Mouse (Mus musculus): ENCODE results near the gene Rtl5. TPM values are rescaled to one million over a fixed set of nuclear protein-coding genes. Genes with fewer than 3 reads are reported as not detected.

Gene Rtl5
- polyA plus RNA-seq, 1 experiment from 2014 or later: 1.2 TPM

- ATAC-seq (ENCODE audit: insufficient read depth) (no peak), DNase-seq (no peak)
- no peak overlapping the region for H3K9ac ChIP-seq
- no peak for TF ChIP-seq CTCF (IDR thresholded peaks at IDR 0.05; ENCODE audit: low read depth)
- H3K27ac ChIP-seq (ENCODE audit: low read depth): no peak overlapping the region
- WGBS: 78% methylated on average over 2 of the region's 2 CpGs
- no peaks in the 10 kb centered on the region; the same call in 1 of the 2 replicates for H3K27me3 ChIP-seq (ENCODE audit: insufficient read depth, low read length)
- no peaks in the 10 kb centered on the region for H3K4me1 ChIP-seq (ENCODE audit: insufficient read depth)
- no peak overlapping the region for H3K4me2 ChIP-seq
- H3K9me3 ChIP-seq (ENCODE audit: low read depth, low read length): no peaks in the 10 kb centered on the region
- H3K36me3 ChIP-seq (ENCODE audit: insufficient read depth): no peaks in the 10 kb centered on the region
- H3K4me3 ChIP-seq (ENCODE audit: low read depth, low read length): no peak overlapping the region
These were observed 17.7 kb downstream of the Rtl5 start for GRCm38 (mm10) chrX:102053371-102053770.

DNA sequence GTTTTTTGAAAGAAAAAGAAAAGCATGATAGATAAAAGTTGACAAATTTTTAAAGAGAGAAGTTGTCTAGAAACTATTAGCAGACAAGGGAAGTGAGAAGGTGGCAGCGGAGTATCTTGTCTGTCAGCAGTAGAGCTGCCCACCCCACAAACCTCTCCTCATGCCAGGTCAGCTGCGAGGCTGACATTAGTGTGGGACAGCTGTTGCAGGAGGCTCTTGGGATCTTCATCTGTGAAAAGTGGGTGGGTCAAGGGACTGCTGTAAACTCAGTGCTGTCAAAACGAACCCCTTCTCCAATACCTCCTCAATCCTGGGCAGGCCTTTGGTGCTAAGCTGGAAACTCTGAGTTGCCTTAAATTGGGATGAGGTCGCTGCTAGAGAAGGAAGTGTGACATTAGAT is 19.9 kb downstream of the Rtl5 start:
- no peak for ATAC-seq (ENCODE audit: insufficient read depth)
- H3K9ac ChIP-seq: no peak overlapping the region
- no peaks in the 10 kb centered on the region; the same call in 1 of the 2 replicates for H3K27me3 ChIP-seq (ENCODE audit: insufficient read depth, low read length)
- TF ChIP-seq CTCF (IDR thresholded peaks at IDR 0.05; ENCODE audit: low read depth): no peak
- H3K9me3 ChIP-seq (ENCODE audit: low read depth, low read length): no peaks in the 10 kb centered on the region
- WGBS: 67% methylated on average over 4 of the region's 4 CpGs
- no peaks in the 10 kb centered on the region for H3K36me3 ChIP-seq (ENCODE audit: insufficient read depth)
- H3K4me1 ChIP-seq (ENCODE audit: insufficient read depth): no peaks in the 10 kb centered on the region
- no peak for DNase-seq
- H3K4me3 ChIP-seq (ENCODE audit: low read depth, low read length): no peak overlapping the region
- no peak overlapping the region for H3K27ac ChIP-seq (ENCODE audit: low read depth)
- H3K4me2 ChIP-seq: no peak overlapping the region

GRCm38 (mm10) chrX:102050552-102050951 is 20.6 kb downstream of the Rtl5 start:
- H3K36me3 ChIP-seq (ENCODE audit: insufficient read depth): no peaks in the 10 kb centered on the region
- ATAC-seq (ENCODE audit: insufficient read depth) (no peak), DNase-seq (no peak)
- 67% methylated on average over 6 of the region's 6 CpGs for WGBS
- no peak overlapping the region for H3K27ac ChIP-seq (ENCODE audit: low read depth)
- TF ChIP-seq CTCF (IDR thresholded peaks at IDR 0.05; ENCODE audit: low read depth): no peak
- no peaks in the 10 kb centered on the region; the same call in 1 of the 2 replicates for H3K27me3 ChIP-seq (ENCODE audit: insufficient read depth, low read length)
- H3K4me2 ChIP-seq: no peak overlapping the region
- H3K9ac ChIP-seq: no peak overlapping the region
- H3K4me3 ChIP-seq (ENCODE audit: low read depth, low read length): no peak overlapping the region
- no peaks in the 10 kb centered on the region for H3K9me3 ChIP-seq (ENCODE audit: low read depth, low read length)
- H3K4me1 ChIP-seq (ENCODE audit: insufficient read depth): no peaks in the 10 kb centered on the region

DNA sequence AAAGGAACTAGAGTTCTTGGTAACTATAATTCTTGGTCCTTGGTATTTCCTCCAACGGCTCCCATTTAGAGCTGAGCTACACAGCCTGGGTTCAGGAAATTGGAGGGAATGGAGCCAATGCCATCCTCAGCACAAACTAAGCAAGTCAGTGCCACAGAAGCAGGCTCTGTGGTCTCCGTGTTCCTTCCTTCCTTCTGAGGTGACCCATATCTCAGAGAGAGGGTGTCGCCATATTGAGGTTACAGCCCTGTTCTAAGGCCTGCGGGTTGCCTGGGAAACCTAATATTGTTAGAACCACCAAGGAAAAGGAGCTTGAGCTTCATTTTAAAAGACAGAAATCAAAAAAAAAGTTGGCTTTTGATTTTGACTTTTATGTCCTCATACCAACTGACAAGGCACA is 28.7 kb downstream of the Rtl5 start:
- no peaks in the 10 kb centered on the region for H3K9me3 ChIP-seq (ENCODE audit: low read depth, low read length)
- no peaks in the 10 kb centered on the region for H3K27me3 ChIP-seq (ENCODE audit: insufficient read depth, low read length)
- ATAC-seq (ENCODE audit: insufficient read depth) (no peak), DNase-seq (no peak)
- no peaks in the 10 kb centered on the region for H3K36me3 ChIP-seq (ENCODE audit: insufficient read depth)
- no peak overlapping the region for H3K9ac ChIP-seq
- H3K4me1 ChIP-seq (ENCODE audit: insufficient read depth): no peaks in the 10 kb centered on the region
- no peak overlapping the region for H3K27ac ChIP-seq (ENCODE audit: low read depth)
- TF ChIP-seq CTCF (IDR thresholded peaks at IDR 0.05; ENCODE audit: low read depth): no peak
- no peak overlapping the region for H3K4me2 ChIP-seq
- no peak overlapping the region for H3K4me3 ChIP-seq (ENCODE audit: low read depth, low read length)
- 80% methylated on average over 4 of the region's 4 CpGs for WGBS

DNA sequence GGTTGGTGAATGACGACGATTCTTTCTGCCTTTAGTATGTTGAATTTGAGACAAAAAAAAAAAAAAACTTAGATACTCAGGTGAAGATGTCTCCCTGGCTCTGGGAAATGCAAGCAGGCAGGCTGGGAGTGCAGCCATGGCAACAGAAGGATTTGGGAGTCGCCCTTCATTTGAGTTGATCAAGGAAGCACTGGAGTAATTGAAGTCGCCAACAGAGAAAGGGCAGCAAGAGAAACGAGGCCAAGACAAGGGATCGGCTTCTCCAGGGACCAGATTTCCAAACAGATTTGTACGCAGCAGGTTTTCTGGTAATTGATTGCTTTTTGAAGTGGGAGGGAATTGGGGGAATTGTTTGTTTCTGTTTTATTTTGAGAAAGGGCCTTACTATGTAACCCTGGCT is 29.5 kb downstream of the Rtl5 start:
- no peak for ATAC-seq (ENCODE audit: insufficient read depth)
- no peak for TF ChIP-seq CTCF (IDR thresholded peaks at IDR 0.05; ENCODE audit: low read depth)
- Histone ChIP-seq H3K4me1 (ENCODE audit: insufficient read depth) (no peaks in the 10 kb centered on the region), H3K4me2 (no peak overlapping the region), H3K9ac (no peak overlapping the region), H3K36me3 (ENCODE audit: insufficient read depth) (no peaks in the 10 kb centered on the region), H3K9me3 (ENCODE audit: low read depth, low read length) (no peaks in the 10 kb centered on the region), H3K4me3 (ENCODE audit: low read depth, low read length) (no peak overlapping the region), H3K27me3 (ENCODE audit: insufficient read depth, low read length) (no peaks in the 10 kb centered on the region), H3K27ac (ENCODE audit: low read depth) (no peak overlapping the region)
- DNase-seq: no peak
- 63% methylated on average over 7 of the region's 7 CpGs for WGBS

GRCm38 (mm10) chrX:102037506-102037905 is 33.6 kb downstream of the Rtl5 start:
- ATAC-seq (ENCODE audit: insufficient read depth) (peak; percentile 44; the same call in 1 of the 2 replicates), DNase-seq (peak; percentile 52)
- Histone ChIP-seq H3K4me1 (ENCODE audit: insufficient read depth) (no peaks in the 10 kb centered on the region), H3K9ac (no peak overlapping the region), H3K9me3 (ENCODE audit: low read depth, low read length) (no peaks in the 10 kb centered on the region), H3K4me3 (ENCODE audit: low read depth, low read length) (no peak overlapping the region), H3K27me3 (ENCODE audit: insufficient read depth, low read length) (no peaks in the 10 kb centered on the region), H3K36me3 (ENCODE audit: insufficient read depth) (no peaks in the 10 kb centered on the region), H3K27ac (ENCODE audit: low read depth) (no peak overlapping the region), H3K4me2 (no peak overlapping the region)
- TF ChIP-seq CTCF (IDR thresholded peaks at IDR 0.05; ENCODE audit: low read depth): no peak
- 56% methylated on average over 2 of the region's 2 CpGs for WGBS

GRCm38 (mm10) chrX:102036866-102037361 is 34.2 kb downstream of the Rtl5 start:
- Histone ChIP-seq H3K4me3 (ENCODE audit: low read depth, low read length) (no peak overlapping the region), H3K27me3 (ENCODE audit: insufficient read depth, low read length) (no peaks in the 10 kb centered on the region), H3K9ac (no peak overlapping the region), H3K9me3 (ENCODE audit: low read depth, low read length) (no peaks in the 10 kb centered on the region), H3K4me1 (ENCODE audit: insufficient read depth) (no peaks in the 10 kb centered on the region), H3K36me3 (ENCODE audit: insufficient read depth) (no peaks in the 10 kb centered on the region), H3K4me2 (no peak overlapping the region), H3K27ac (ENCODE audit: low read depth) (no peak overlapping the region)
- ATAC-seq (ENCODE audit: insufficient read depth) (0 out of 2 replicates have a peak, but pooled peaks have one; percentile 14), DNase-seq (no peak)
- 81% methylated on average over 3 of the region's 3 CpGs for WGBS
- no peak for TF ChIP-seq CTCF (IDR thresholded peaks at IDR 0.05; ENCODE audit: low read depth)

DNA sequence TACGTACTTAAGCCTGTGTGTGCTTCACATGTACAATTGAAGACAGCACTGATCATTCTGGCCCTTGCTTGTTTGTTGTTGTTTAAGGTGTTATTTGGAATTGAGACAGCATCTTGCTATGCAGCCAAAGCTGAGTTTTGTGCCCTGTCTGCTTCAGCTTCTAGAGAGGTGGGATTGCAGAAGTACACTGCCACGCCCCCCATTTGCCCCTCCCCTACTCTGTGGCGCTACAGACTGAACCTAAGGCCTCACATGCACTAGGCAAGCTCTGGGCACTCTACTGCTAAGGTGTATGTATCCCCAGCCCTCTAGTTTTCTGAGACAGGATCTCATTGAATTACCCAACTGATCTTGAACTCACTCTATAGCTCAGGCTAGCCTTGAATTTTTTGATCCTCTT is 35.4 kb downstream of the Rtl5 start:
- Histone ChIP-seq H3K9ac (no peak overlapping the region), H3K27ac (ENCODE audit: low read depth) (no peak overlapping the region), H3K4me2 (no peak overlapping the region), H3K36me3 (ENCODE audit: insufficient read depth) (no peaks in the 10 kb centered on the region), H3K4me3 (ENCODE audit: low read depth, low read length) (no peak overlapping the region), H3K27me3 (ENCODE audit: insufficient read depth, low read length) (no peaks in the 10 kb centered on the region), H3K4me1 (ENCODE audit: insufficient read depth) (no peaks in the 10 kb centered on the region), H3K9me3 (ENCODE audit: low read depth, low read length) (no peaks in the 10 kb centered on the region)
- DNase-seq: no peak
- no peak for TF ChIP-seq CTCF (IDR thresholded peaks at IDR 0.05; ENCODE audit: low read depth)
- no peak for ATAC-seq (ENCODE audit: insufficient read depth)
- WGBS: 52% methylated on average over 3 of the region's 3 CpGs
